Mouse (Mus musculus) ES-Bruce4 (cell line): ENCODE measurements around the gene Ccdc32.

ENCODE experiments used
- CTCF ChIP-seq: IDR thresholded peaks from one replicate; pipeline ENCODE4 v1.8.1; 2011; ENCODE audit warnings: low read depth, low read length
- POLR2A ChIP-seq: IDR thresholded peaks from one replicate; pipeline ENCODE4 v1.8.1; 2011; ENCODE audit warnings: low read length; ENCODE audit not compliant: insufficient read depth

GRCm38 (mm10) chr2:118980841-118981240 is 48.4 kb downstream of the Ccdc32 start:
- no peak for TF ChIP-seq CTCF
- no peak for TF ChIP-seq POLR2A
